Mouse (Mus musculus): ENCODE data around the gene Dhodh. TPM values are rescaled to one million over a fixed set of nuclear protein-coding genes. Genes with fewer than 3 reads are reported as not detected.

Dhodh gene
- polyA plus RNA-seq, 1 experiment, result 21.9 TPM

DNA sequence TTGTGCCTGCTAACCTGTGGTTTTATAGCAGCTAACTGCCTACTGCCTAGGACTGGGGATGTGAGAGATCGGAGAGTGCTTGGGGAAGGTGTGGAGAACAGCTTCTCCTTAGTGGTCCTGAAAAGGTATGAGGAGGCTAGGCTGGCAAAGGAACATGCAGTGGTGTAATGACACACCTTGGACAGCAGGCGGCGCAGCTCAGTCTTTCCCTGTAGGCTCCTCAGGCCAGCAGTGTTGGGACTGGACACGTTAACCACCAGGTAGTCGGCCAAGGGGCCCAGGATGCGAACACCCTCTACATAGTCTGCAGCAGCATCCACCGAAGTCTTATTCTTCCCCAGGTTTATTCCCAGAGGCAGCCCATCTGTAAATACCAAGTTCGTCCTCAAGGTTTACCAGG lies 12.6 kb downstream of the Dhodh start:
- H3K4me3 ChIP-seq (ENCODE audit: insufficient read depth, poor library complexity, severe bottlenecking), result no peak overlapping the region
- no peaks in the 10 kb centered on the region for H3K27me3 ChIP-seq (ENCODE audit: control insufficient read depth, insufficient read depth, insufficient read length)
- no peak overlapping the region for H3ac ChIP-seq (ENCODE audit: control insufficient read depth, insufficient read length, low read depth)
- no peak for TF ChIP-seq CEBPB (IDR thresholded peaks at IDR 0.05; ENCODE audit: low read depth)
- no peak for TF ChIP-seq USF1 (IDR thresholded peaks at IDR 0.05; ENCODE audit: low read depth)
- TF ChIP-seq CTCF (IDR thresholded peaks at IDR 0.05; ENCODE audit: control insufficient read depth, insufficient read depth, insufficient read length), result peak; percentile 91
- no peak for TF ChIP-seq MYOG (IDR thresholded peaks at IDR 0.05; ENCODE audit: control insufficient read depth, extremely low read depth, insufficient read length)
- TF ChIP-seq MAX (IDR thresholded peaks at IDR 0.05), result no peak
- TF ChIP-seq FOSL1 (IDR thresholded peaks at IDR 0.05; ENCODE audit: insufficient read depth, low read length, poor library complexity, severe bottlenecking), result no peak
- TF ChIP-seq MYOD1 (IDR thresholded peaks at IDR 0.05; ENCODE audit: control insufficient read depth, insufficient read length, low read depth), result no peak
- H3K36me3 ChIP-seq (ENCODE audit: control insufficient read depth, insufficient read depth), result peaks cover 25% of the 10 kb centered on the region
- no peaks in the 10 kb centered on the region for H3K79me2 ChIP-seq (ENCODE audit: control insufficient read depth, insufficient read depth)
- no peaks in the 10 kb centered on the region for H3K79me3 ChIP-seq (ENCODE audit: low read depth)

DNA sequence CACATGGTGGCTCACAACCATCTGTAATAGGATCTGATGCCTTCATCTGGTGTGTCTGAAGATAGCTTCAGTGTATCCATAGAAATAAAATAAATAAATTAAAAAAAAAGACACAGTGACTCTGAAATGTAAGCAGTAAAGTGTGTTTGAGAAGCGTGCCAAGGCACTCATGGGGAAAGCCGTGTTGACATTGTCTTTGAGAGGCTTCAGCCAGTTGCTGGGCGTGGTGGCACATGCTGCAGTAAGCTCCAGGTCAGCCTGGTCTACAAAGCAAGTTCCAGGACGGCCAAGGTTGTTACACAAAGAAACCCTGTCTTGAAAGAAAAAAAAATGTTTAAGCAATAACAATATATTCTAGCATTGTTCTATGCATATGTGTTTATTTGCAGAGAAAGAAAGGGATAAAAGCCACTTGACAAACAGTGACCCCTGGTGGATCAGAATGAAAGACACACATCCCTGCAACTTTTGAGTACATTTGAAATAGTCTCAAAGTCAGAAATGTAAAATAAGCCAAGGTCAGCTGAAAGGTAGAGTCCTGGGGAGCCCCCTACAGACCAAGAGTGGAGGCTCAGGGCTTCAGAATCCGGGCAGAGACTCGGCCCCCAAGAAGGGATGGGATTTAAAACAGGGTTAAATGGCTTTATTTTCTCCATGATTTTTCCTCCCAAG lies 15.2 kb downstream of the Dhodh start:
- Histone ChIP-seq H3ac (ENCODE audit: control insufficient read depth, insufficient read length, low read depth) (no peak overlapping the region), H3K4me3 (ENCODE audit: insufficient read depth, poor library complexity, severe bottlenecking) (no peak overlapping the region), H3K27me3 (ENCODE audit: control insufficient read depth, insufficient read depth, insufficient read length) (no peaks in the 10 kb centered on the region), H3K79me2 (ENCODE audit: control insufficient read depth, insufficient read depth) (no peaks in the 10 kb centered on the region), H3K36me3 (ENCODE audit: control insufficient read depth, insufficient read depth) (peaks cover 12% of the 10 kb centered on the region), H3K79me3 (ENCODE audit: low read depth) (no peaks in the 10 kb centered on the region)
- TF ChIP-seq USF1 (IDR thresholded peaks at IDR 0.05; ENCODE audit: low read depth), result no peak
- TF ChIP-seq MYOG (IDR thresholded peaks at IDR 0.05; ENCODE audit: control insufficient read depth, extremely low read depth, insufficient read length), result no peak
- no peak for TF ChIP-seq CEBPB (IDR thresholded peaks at IDR 0.05; ENCODE audit: low read depth)
- no peak for TF ChIP-seq FOSL1 (IDR thresholded peaks at IDR 0.05; ENCODE audit: insufficient read depth, low read length, poor library complexity, severe bottlenecking)
- no peak for TF ChIP-seq MAX (IDR thresholded peaks at IDR 0.05)
- TF ChIP-seq CTCF (IDR thresholded peaks at IDR 0.05; ENCODE audit: control insufficient read depth, insufficient read depth, insufficient read length), result no peak
- TF ChIP-seq MYOD1 (IDR thresholded peaks at IDR 0.05; ENCODE audit: control insufficient read depth, insufficient read length, low read depth), result no peak

DNA sequence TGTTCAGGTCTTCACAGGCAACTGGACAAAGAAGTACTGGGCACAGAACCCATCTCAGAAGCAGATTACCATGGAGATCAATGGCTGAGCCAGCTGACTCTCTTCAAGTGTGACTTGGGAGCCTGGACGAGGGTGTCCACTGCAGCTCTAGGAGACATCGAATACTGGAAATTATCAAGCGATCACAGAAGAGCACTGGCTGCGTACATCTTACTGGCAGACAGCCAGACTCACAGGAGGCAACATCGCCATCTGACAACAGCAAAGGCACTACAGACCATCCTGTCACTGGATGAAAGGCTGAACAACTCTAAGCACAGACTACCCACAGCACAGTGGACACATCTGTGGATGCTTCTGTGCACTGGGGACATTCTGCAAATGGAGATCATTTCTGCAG lies 16.3 kb downstream of the Dhodh start:
- Histone ChIP-seq H3ac (ENCODE audit: control insufficient read depth, insufficient read length, low read depth) (no peak overlapping the region), H3K79me2 (ENCODE audit: control insufficient read depth, insufficient read depth) (no peaks in the 10 kb centered on the region), H3K36me3 (ENCODE audit: control insufficient read depth, insufficient read depth) (peaks cover 12% of the 10 kb centered on the region), H3K4me3 (ENCODE audit: insufficient read depth, poor library complexity, severe bottlenecking) (no peak overlapping the region), H3K79me3 (ENCODE audit: low read depth) (no peaks in the 10 kb centered on the region), H3K27me3 (ENCODE audit: control insufficient read depth, insufficient read depth, insufficient read length) (peaks cover 5% of the 10 kb centered on the region)
- TF ChIP-seq CEBPB (IDR thresholded peaks at IDR 0.05; ENCODE audit: low read depth) (no peak), MYOD1 (IDR thresholded peaks at IDR 0.05; ENCODE audit: control insufficient read depth, insufficient read length, low read depth) (no peak), MAX (IDR thresholded peaks at IDR 0.05) (no peak), FOSL1 (IDR thresholded peaks at IDR 0.05; ENCODE audit: insufficient read depth, low read length, poor library complexity, severe bottlenecking) (no peak), USF1 (IDR thresholded peaks at IDR 0.05; ENCODE audit: low read depth) (no peak), MYOG (IDR thresholded peaks at IDR 0.05; ENCODE audit: control insufficient read depth, extremely low read depth, insufficient read length) (no peak), CTCF (IDR thresholded peaks at IDR 0.05; ENCODE audit: control insufficient read depth, insufficient read depth, insufficient read length) (no peak)

DNA sequence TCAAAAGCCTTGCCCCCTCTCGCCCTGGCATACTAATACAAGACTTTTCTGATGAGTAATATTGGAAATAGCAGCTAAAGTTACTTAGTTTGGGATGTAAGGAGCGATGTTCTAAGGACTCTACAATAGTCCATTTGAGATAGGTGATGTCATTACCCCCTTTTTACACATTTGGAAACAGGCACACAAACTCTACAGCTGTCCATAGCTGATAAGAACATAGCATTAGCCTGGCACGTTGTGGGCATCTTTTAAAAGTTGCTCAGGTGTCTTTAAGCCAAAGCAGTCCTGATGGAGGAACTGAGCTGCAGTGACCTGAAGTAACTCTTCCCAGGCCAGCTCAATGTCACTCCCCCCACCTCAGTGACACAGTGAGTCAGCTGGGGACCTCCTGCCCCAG lies 17.1 kb downstream of the Dhodh start:
- H3ac ChIP-seq (ENCODE audit: control insufficient read depth, insufficient read length, low read depth), result no peak overlapping the region
- H3K4me3 ChIP-seq (ENCODE audit: insufficient read depth, poor library complexity, severe bottlenecking), result no peak overlapping the region
- peaks cover 9% of the 10 kb centered on the region for H3K27me3 ChIP-seq (ENCODE audit: control insufficient read depth, insufficient read depth, insufficient read length)
- H3K36me3 ChIP-seq (ENCODE audit: control insufficient read depth, insufficient read depth), result peaks cover 12% of the 10 kb centered on the region
- H3K79me3 ChIP-seq (ENCODE audit: low read depth), result no peaks in the 10 kb centered on the region
- H3K79me2 ChIP-seq (ENCODE audit: control insufficient read depth, insufficient read depth), result no peaks in the 10 kb centered on the region
- TF ChIP-seq CTCF (IDR thresholded peaks at IDR 0.05; ENCODE audit: control insufficient read depth, insufficient read depth, insufficient read length) (no peak), USF1 (IDR thresholded peaks at IDR 0.05; ENCODE audit: low read depth) (no peak), MAX (IDR thresholded peaks at IDR 0.05) (no peak), FOSL1 (IDR thresholded peaks at IDR 0.05; ENCODE audit: insufficient read depth, low read length, poor library complexity, severe bottlenecking) (no peak), MYOD1 (IDR thresholded peaks at IDR 0.05; ENCODE audit: control insufficient read depth, insufficient read length, low read depth) (no peak), CEBPB (IDR thresholded peaks at IDR 0.05; ENCODE audit: low read depth) (no peak), MYOG (IDR thresholded peaks at IDR 0.05; ENCODE audit: control insufficient read depth, extremely low read depth, insufficient read length) (no peak)

DNA sequence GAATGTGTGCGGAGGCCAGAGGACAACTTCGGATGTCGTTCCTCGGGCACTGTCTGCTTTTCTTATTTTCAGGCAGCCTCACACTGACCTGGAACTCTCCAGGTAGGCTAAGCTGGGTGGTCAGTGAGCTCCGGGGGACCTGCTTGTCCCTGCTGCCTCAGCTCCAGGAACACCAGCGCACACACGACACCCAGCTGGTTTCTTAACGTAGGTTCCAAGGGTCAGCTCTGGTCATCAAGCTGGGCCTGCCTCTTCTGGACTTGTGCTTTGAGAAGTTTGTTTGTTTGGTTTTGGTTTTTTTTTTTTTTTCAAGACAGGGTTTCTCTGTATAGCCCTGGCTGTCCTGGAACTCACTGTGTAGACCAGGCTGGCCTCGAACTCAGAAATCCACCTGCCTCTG lies 17.6 kb downstream of the Dhodh start:
- TF ChIP-seq MYOG (IDR thresholded peaks at IDR 0.05; ENCODE audit: control insufficient read depth, extremely low read depth, insufficient read length), result no peak
- TF ChIP-seq FOSL1 (IDR thresholded peaks at IDR 0.05; ENCODE audit: insufficient read depth, low read length, poor library complexity, severe bottlenecking), result no peak
- no peak for TF ChIP-seq MAX (IDR thresholded peaks at IDR 0.05)
- TF ChIP-seq MYOD1 (IDR thresholded peaks at IDR 0.05; ENCODE audit: control insufficient read depth, insufficient read length, low read depth), result no peak
- TF ChIP-seq CEBPB (IDR thresholded peaks at IDR 0.05; ENCODE audit: low read depth), result no peak
- no peak for TF ChIP-seq USF1 (IDR thresholded peaks at IDR 0.05; ENCODE audit: low read depth)
- no peak for TF ChIP-seq CTCF (IDR thresholded peaks at IDR 0.05; ENCODE audit: control insufficient read depth, insufficient read depth, insufficient read length)
- H3K4me3 ChIP-seq (ENCODE audit: insufficient read depth, poor library complexity, severe bottlenecking), result no peak overlapping the region
- H3K27me3 ChIP-seq (ENCODE audit: control insufficient read depth, insufficient read depth, insufficient read length), result peaks cover 9% of the 10 kb centered on the region
- H3K79me2 ChIP-seq (ENCODE audit: control insufficient read depth, insufficient read depth), result no peaks in the 10 kb centered on the region
- peaks cover 12% of the 10 kb centered on the region for H3K36me3 ChIP-seq (ENCODE audit: control insufficient read depth, insufficient read depth)
- no peak overlapping the region for H3ac ChIP-seq (ENCODE audit: control insufficient read depth, insufficient read length, low read depth)
- H3K79me3 ChIP-seq (ENCODE audit: low read depth), result no peaks in the 10 kb centered on the region
